Mouse (Mus musculus): ENCODE measurements around the gene Aurkb.

The Aurkb gene

GRCm38 (mm10) chr11:69064259-69065133 is 19.0 kb downstream of the Aurkb start:
- no peak for DNase-seq

- no peak for DNase-seq
Measured at GRCm38 (mm10) chr11:69065394-69065925, 20.0 kb downstream of the Aurkb start.

- peak; percentile 40 for DNase-seq
Measured at GRCm38 (mm10) chr11:69066163-69066861, 20.9 kb downstream of the Aurkb start.

- peak; percentile 94 for DNase-seq
Measured at GRCm38 (mm10) chr11:69066956-69067355, 21.5 kb downstream of the Aurkb start.

- DNase-seq, result peak; percentile 28
Measured at GRCm38 (mm10) chr11:69067601-69068000, 22.2 kb downstream of the Aurkb start.

- peak; percentile 33 for DNase-seq
Measured at GRCm38 (mm10) chr11:69070093-69070492, 24.6 kb downstream of the Aurkb start.

- DNase-seq, result peak; percentile 96
Measured at GRCm38 (mm10) chr11:69070590-69071222, 25.3 kb downstream of the Aurkb start, which contains the start of gene Tmem107. Tmem107 (plus strand) TSS chr11:69070806.

GRCm38 (mm10) chr11:69071262-69071661 is 25.8 kb downstream of the Aurkb start:
- no peak for DNase-seq

GRCm38 (mm10) chr11:69072234-69072633 is 26.8 kb downstream of the Aurkb start:
- DNase-seq, result no peak

- DNase-seq, result no peak
Measured at GRCm38 (mm10) chr11:69072666-69073064, 27.2 kb downstream of the Aurkb start.

- peak; percentile 91 for DNase-seq
Measured at GRCm38 (mm10) chr11:69073065-69073888, 27.8 kb downstream of the Aurkb start.

- DNase-seq, result no peak
Measured at GRCm38 (mm10) chr11:69073951-69074775, 28.7 kb downstream of the Aurkb start.

- DNase-seq, result no peak
Measured at GRCm38 (mm10) chr11:69074776-69075069, 29.3 kb downstream of the Aurkb start.

- no peak for DNase-seq
Measured at GRCm38 (mm10) chr11:69075764-69076479, 30.5 kb downstream of the Aurkb start.

GRCm38 (mm10) chr11:69076572-69076971 is 31.1 kb downstream of the Aurkb start:
- no peak for DNase-seq

- no peak for DNase-seq
Measured at GRCm38 (mm10) chr11:69077316-69077715, 31.9 kb downstream of the Aurkb start.

GRCm38 (mm10) chr11:69078041-69078440 is 32.6 kb downstream of the Aurkb start:
- DNase-seq, result no peak

GRCm38 (mm10) chr11:69078805-69079438 is 33.5 kb downstream of the Aurkb start:
- DNase-seq, result no peak

GRCm38 (mm10) chr11:69080102-69080854 is 34.8 kb downstream of the Aurkb start:
- DNase-seq, result no peak

GRCm38 (mm10) chr11:69080855-69081222 is 35.4 kb downstream of the Aurkb start:
- DNase-seq, result no peak

All from kidney, postnatal 14 days (tissue).